Mouse (Mus musculus): ENCODE measurements around the gene H2-Eb2.
"Not testable (repeated sequence)": the region's sequence is repeated elsewhere in the genome, so short reads cannot be mapped to it uniquely, and the experiment has no call there.

Gene H2-Eb2

DNA sequence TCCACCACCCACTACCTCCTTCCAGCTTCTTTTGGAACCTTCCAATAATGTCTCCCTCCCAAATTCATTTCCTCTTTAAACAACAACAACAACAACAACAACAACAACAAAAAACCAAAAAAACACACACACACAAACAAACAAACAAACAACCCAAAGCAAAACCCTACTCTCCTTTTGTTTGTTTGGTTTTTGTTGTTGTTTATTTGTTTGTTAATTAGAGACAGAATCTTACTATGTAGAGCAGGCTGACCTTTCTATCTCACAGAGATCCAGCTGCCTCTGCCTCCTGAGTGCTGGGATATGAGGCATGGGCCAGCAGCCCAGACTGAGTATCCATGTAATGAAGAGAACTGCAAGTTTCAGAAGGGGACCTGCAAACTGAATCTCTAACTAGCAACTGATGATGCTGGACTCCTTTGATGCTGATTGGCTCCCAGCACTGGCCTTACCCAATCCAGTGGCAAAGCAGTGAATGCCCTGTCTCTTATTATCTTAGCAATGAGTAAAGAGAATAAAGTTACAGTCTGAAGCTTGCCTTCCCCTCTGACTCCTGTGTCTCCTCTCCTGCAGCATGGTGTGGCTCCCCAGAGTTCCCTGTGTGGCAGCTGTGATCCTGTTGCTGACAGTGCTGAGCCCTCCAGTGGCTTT, 20.0 kb upstream of the H2-Eb2 start, which contains the start of gene H2-Eb1:
Gene H2-Eb1, plus strand, starts transcription at position 488 of the 651 bp plus-strand sequence.
- peak; percentile 89 to 96 for DNase-seq (ENCODE audit: low spot score in 2 of 2)

DNA sequence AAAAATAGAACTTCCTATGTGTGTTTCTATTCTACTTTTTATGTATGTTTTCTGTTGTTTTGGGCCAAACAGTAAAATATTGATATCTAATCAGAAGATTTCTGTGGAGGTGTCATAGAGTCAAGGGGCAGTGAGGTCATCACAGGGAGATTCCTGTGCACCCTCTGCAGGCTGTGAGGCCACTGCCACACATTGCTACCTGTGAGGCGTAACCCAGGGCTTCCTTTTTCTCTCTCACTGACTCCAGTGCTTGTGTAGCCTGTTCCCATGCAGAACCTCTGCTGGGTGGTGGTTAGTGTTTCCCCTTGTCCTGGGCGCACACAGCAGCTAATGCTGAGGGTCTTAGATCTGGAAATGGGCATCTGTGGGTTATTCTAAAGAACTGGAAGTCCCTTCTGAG, 19.1 kb upstream of the H2-Eb2 start:
- no peak for DNase-seq (ENCODE audit: low spot score in 2 of 2)

DNA sequence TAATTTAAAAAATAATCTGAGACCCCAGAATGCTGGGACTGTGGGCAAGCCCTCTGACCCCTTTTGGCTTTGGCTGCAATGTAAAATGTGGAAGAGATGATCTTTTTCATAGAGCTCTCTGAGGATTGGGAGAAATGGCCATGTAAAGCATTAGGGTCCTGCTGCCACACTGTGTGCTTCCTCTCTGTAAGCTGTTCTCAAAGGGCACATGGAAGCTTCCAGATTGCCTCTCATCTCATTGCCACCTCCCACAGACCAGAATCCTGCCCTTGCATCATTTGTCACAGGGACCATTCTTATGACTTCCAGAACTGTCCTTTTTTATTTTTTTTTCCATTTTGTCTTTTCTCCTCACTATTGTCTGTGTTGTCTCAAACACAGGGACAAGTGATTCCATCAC, 18.2 kb upstream of the H2-Eb2 start:
- DNase-seq (ENCODE audit: low spot score in 2 of 2) = no peak

DNA sequence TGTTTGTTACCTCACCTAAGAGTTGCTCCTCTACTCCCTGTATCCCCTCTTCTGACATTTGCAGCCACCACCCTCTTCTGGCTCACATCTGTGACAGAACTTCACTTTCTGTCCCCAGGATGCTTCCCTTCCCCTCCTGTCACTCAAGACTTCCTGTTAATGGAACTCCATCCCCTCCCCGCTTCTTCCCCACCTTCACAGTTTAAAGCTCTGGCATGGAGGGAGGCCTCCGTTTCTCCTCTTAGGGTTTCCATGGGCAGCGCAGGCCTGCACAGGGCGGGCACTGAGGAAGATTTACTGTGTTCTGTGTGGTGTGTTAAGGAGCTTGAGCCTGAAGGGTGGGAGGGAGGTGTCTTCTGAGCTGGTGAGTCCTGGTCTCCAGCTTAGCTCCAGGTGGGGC, 17.3 kb upstream of the H2-Eb2 start:
- no peak for DNase-seq (ENCODE audit: low spot score in 2 of 2)

DNA sequence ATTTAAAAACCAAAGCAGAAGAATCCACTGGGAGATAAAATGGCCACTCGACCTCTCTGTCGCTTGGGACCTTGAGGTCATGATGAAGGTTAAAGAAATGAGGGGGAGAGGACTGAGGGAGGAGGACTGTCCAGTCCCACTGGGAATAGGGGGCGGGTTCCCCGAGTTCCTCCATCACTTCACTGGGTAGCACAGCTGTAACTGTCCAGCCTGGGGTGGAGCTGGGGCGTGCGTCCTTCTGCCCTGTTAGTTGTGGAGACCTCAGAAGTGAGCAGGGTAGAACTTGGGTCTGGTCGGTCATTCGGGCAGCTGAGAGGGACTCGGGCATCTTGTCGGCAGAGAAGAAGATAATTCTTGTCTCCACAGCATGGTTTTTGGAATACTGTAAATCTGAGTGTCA, 16.2 kb upstream of the H2-Eb2 start:
- DNase-seq (ENCODE audit: low spot score in 2 of 2) = no peak

DNA sequence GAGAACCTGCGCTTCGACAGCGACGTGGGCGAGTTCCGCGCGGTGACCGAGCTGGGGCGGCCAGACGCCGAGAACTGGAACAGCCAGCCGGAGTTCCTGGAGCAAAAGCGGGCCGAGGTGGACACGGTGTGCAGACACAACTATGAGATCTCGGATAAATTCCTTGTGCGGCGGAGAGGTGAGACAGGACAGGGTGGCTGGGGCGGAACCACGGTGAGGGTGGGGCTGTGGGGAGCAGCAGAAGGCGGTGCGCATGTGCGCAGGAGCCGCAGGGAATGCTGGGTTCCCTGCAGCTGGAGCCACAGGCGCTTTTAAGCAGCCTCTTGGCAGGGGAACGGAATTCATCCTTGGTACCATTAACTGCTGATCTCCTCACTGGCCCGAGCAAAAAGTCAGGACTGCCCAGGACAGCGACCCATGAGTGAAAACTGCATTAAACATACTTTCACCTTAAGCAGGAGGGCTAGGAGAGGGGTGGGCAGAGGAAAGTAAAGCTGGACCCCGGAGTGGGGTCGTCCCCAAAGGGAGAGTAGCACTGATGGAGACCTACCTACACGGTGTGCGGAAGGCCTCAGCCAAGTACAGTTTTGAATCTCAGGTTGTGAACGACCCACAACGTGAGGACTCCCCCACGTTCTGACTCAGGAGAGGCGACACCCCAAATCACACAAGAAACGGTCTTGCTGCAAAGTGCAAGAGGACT, 15.6 kb upstream of the H2-Eb2 start:
- no peak for DNase-seq (ENCODE audit: low spot score in 2 of 2)

DNA sequence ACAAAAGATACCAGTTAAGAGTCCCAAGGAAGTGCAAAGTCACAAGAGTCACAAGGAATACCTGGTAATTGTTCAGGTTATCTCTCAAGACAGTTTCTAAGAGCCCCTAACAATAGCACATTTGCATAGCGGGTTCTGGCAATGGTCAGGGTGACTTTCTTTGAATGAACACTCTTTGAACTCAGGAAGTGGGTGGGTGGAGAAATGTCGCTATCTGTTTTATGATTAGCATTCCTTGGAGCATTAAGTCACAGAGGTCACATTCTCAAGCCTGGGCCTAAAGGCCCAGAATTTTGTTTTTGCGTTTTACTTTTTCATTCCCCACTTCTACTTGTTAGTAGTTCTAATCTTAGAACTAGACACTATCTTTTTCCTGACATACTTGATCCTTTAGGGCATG, 14.9 kb upstream of the H2-Eb2 start:
- DNase-seq (ENCODE audit: low spot score in 2 of 2) = not testable (repeated sequence)

DNA sequence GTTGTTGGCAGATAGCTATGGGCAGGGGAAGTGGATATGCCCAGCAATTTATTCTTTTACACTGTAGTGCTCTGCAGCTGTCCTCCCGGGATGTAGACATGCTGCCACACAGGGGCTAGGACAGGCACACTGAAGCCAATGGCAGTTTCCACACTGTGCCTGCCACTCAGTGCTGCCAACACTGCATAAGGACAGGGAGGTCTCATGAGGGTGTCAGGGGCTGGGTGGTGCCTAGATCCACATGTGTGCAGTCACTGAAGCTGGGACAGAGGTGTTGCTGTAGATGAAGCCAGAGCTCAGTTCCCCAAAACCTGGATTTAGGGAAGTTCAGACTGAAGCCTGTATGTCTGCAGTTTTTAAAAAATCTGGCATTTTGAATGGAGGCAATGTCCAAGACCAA, 13.3 kb upstream of the H2-Eb2 start:
- DNase-seq (ENCODE audit: low spot score in 2 of 2) = no peak

DNA sequence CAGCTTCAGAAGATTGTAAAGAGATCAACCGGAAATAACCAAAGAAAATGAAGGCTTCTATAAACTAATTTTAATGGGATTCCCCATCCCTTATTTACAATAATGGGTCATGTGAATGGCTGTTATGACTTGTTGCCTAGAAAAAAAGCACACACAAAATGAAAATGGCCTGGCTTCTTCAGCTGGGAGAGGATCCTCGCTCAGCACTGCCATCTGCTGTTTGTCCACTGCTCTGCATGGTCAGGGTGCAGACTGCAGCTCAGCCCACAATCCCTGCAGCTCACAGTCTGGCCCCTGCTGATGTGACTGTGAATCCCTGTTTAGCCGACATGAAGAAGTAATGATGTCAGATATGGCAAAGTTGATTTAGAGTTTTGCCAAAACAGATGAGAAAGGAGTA, 12.1 kb upstream of the H2-Eb2 start:
- peak; percentile 78 to 88 for DNase-seq (ENCODE audit: low spot score in 2 of 2)

DNA sequence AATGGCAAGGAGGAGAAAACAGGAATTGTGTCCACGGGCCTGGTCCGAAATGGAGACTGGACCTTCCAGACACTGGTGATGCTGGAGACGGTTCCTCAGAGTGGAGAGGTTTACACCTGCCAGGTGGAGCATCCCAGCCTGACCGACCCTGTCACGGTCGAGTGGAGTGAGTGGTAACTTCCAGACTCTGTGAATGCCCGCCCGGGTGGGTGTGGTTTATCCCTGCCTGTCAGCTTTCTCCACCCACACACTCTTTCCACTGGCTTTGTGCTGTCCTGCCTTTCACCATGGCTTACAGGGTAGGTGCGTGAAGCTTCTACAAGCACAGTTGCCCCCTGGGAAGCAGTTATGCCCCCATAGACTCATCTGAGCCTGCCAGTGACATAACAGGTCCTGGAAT, 11.2 kb upstream of the H2-Eb2 start:
- DNase-seq (ENCODE audit: low spot score in 2 of 2) = no peak

DNA sequence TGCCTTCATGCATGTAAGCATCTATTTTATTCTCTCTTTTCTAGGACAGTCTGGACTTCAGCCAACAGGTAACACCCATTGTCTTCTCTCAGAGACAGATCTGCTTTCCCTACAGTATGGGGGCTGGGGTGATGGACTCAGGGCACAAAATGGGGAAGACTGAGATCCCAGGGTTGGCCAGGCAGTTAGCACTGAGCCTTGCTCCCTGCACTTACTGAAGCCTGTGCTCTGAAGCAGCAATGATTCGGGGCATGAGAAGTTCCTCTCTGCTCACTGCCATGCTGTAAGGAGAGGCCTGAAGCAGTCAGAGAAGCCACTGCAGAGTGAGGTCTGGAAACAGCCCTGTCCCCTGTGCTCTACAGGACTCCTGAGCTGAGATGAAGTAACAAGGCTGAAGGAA, 10.0 kb upstream of the H2-Eb2 start:
- no peak for DNase-seq (ENCODE audit: low spot score in 2 of 2)

DNA sequence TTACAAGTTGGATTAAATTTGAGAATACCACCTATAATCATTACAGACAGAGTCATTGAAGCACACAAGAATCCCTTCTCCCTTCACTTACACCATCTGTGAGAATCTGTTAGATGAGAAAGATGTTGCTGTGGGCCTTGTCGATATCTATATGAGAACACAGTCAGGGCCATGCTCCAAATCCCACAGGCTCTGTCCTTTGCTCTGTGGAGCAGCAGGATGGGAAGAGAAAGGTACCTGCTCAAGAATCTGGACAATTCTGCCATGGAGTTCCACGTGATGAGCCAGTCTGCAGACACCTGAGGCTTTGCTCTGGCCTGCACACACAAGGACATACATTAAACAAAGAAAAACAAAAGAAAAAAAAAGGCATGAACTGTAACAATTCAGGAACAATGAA, 8.8 kb upstream of the H2-Eb2 start:
- no peak for DNase-seq (ENCODE audit: low spot score in 2 of 2)

DNA sequence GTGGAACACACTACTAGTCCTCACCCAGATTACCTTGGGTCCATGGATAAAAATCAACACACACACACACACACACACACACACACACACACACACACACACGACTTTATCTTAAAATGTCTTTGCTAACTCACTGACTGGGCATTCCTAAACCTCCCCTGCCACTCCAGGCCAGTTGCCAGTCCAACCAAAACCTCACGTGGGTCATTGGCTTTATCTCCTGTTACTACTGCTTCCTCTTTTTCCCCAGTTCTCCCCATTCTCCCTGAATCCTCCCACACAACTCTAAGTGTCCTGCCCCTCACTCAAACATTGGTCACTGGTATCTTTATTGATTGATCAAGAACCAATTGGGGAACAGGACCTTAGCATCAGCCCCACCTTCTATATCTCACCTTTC, 8.2 kb upstream of the H2-Eb2 start:
- no peak for DNase-seq (ENCODE audit: low spot score in 2 of 2)

DNA sequence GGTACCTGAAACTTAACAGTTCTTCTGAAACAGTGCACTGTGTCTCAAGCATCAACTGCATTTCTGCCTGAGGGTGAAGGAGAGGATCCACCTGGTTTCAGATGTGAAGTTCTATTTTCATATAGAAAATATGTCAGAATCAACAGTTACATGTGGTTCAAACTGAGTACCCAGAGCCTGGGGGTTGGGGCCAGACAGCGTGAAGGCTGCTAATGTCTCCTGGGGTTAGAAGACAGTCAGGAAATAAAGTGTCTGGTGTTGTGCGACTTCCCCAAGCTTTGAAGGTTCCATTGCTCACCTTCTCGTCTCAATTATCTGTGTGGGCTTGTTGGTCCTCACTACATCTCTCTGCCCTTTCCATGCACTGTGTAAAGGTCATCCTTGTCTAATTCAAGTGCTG, 908 bp downstream of the H2-Eb2 start:
- DNase-seq (ENCODE audit: low spot score in 2 of 2) = no peak

DNA sequence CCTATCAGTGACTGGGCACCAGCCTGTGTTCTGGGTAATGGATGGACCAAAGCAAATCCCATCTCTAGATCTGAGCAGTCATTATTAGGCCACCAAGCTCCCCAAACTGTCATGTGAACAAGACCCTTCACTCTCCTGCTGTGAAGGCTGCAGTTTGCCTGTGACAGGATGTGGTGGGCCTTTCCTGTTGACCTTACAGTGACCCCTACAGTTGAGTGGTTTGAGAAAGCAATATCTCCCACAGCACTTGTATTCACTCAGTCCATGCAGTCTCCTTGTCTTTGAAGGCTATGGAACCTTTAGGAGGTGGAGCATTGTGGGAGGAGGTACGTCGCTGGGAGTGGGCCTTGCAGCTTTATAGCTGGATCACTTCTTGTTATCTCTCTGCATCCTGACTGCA, 4.3 kb downstream of the H2-Eb2 start:
- DNase-seq (ENCODE audit: low spot score in 2 of 2) = peak in 1 of 2 experiments; percentile 67

DNA sequence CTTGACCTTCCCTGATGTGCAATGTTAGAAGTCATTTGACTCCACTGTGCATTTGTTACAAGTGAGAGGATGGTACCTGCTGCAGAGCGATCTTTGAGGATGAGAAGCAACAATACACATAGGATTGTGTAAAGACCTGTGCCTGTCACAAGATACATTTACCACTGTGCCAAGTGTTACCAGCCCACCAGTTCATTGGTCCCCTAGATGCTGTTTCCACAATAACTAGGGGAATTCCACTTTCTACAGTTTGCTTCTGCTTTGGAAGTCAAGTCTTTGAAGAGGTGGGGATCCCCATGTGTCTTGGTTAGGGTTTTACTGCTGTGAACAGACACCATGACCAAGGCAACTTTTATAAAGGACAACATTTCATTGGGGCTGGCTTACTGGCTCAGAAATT, 5.7 kb downstream of the H2-Eb2 start:
- DNase-seq (ENCODE audit: low spot score in 2 of 2) = no peak

DNA sequence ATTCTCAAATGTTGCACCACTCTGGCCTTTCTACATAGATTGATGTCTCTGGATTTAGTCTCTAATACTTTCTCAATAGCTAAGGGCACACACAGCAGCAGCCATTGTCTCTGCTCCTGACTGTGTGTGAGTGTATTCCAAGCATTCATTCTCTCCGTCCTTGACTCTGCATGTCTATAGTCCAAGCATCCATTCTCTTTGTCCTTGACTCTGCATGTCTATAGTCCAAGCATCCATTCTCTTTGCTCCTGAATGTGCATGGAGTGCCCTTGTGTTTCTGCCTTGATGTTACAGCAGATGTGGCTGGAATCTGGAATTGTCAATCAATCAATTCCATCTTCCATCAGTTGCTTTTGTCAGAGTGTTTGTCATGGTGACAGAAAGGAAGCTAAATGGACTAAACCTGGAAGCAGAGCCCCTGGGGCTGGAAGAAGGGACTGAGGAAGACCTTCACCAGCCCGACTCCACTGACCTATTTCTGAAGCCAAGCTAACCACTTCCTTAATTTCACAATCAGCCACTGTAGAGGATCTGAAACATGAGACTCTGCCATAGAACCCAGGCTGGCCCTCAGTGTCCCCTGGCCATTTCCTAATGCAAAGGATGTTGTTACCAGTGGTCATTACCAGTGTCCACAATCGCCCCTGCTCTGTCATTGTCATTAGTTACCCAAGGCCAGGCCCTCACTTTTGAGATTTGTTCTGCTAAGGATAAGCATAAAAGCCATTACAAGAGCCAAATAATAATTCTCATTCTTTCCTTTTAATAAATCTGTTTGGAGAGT, 15.3 kb downstream of the H2-Eb2 start:
- DNase-seq (ENCODE audit: low spot score in 2 of 2) = no peak

DNA sequence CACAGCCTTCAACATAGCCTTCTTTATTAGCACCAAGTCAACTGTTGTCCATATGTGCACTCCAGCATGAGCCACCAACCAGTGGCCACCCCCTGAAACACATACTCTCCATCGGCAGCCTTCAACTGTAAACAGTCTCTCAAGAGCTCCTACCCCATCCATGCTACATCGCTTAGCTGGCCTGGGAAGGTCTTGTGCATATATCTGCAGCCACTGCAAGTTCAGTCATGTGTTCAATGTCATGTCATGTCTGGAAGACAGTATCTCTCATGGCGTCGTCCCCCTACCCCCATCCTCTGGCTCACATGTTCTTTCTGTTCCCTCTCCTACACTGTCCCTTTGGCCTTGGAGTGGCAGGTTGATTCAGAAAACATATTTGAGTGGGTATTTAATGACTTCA, 19.4 kb downstream of the H2-Eb2 start:
- DNase-seq (ENCODE audit: low spot score in 2 of 2) = no peak

DNA sequence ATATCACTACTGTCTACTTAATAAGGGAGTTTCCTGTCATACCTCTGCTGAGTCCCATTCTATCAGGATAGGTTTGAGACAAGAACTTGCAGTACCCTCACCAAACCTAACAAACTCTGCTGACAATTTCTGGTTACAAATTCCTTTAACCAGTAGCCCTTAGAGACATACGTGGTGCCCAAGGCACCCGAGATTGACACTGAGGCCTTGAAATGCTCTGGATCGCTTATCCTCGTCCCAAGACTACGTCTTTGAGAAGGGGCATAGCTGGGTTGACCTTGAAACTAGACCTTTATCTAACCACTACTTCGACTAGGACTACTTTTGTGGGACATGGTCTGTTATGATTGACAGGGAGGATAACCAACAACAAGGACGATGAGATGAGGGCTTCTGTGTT, 20.0 kb downstream of the H2-Eb2 start:
- no peak for DNase-seq (ENCODE audit: low spot score in 2 of 2)

DNA sequence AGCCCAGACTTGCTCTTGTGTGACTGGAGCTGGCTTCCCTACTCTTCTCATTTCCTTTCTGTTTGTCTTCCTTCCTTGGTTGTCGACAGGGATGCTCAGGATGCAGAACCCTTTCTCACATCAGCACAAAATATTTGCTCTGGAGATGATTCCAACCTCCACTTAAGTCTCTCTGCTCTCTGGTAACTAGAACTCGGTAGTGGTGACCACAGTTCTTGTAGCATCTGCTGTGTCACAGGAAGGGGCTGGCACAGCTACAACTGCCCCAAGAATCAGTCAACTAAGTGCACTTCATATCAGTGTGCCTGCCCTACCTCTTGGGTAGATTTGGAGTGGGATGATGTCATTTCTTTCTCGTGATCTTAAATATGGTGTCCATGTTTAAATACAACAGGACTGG, 20.6 kb downstream of the H2-Eb2 start:
- DNase-seq (ENCODE audit: low spot score in 2 of 2) = peak in 1 of 2 experiments; percentile 17

DNA sequence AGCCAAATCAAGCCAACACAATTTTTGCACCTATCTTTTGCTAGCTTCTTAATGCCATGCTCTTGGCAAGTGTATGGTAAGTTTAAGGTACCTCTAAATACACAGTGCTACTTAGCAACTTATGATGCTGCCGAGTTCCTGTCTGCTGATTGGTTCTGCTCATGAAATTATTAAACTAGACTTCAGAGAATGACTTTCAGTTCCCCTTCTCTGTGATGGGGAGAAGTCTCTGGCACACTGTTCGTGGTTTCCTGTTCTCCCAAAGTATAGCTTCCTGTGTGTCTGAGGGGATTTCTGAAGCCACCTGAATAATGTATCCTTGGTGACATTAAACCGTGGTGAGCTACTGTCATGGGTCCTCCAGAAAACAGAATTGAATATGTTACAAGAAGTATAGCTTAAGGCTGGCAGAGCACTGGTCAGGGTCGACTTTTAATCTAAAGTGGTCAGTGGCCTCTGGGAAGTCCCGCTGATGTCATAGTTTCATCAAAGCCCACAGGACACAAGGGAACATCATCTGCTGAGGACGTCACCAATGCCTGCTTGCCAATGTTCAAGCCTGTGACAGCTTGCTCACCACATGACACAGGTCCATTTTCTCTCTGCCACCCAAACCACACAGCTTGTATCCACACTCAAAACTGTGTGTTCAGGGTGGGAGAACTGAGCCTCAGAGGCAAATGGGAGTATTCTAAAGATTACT, 22.3 kb downstream of the H2-Eb2 start:
- peak; percentile 87 to 94 for DNase-seq (ENCODE audit: low spot score in 2 of 2)

DNA sequence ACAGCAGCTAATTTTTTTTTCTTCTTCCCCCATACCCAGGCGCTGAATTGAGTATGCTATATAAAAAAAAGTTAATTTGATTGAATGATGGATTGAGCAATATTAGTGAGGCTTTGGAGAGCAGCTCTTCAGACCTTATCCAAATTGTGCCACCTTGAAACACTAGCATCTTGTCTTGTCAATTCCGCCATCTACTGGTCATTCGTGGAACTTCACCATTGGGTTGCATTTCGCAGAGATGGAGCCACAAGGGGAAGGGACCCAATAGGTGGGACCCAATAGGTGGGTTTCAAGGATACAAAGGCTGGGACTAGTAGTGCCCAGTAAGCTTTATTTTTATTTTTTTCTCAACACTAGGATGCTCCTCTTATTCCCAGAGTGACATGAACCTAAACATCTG, 24.0 kb downstream of the H2-Eb2 start:
- DNase-seq (ENCODE audit: low spot score in 2 of 2) = peak; percentile 79 to 89

All from natural killer cell, adult 2 months (primary cell).